Mouse (Mus musculus) neural tube, embryonic 10.5 days (tissue): ENCODE data around the gene Hbb-bs.
"Not testable (repeated sequence)": the region's sequence is repeated elsewhere in the genome, so short reads cannot be mapped to it uniquely, and the experiment has no call there.

ENCODE experiments used
- DNase-seq: peaks from one replicate; pipeline ENCODE4 v3.0.0-alpha.2; 2017; ENCODE audit warnings: low spot score; ENCODE audit errors: extremely low spot score

Gene Hbb-bs

DNA sequence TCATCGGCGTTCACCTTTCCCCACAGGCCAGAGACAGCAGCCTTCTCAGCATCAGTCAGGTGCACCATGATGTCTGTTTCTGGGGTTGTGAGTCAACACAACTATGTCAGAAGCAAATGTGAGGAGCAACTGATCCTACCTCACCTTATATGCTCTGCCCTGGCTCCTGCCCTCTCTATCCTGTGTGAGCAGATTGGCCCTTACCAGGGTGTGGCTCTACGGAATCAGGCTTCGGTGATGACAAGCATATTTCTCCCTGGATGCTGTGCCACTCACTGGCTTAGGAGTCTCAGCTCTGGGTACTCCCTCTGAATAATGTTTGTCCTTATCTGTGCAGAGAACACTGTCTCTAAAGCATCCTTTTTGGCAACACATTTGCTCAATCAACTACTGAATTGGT lies at the start of gene Hbb-bs:
Gene Hbb-bs, minus strand, starts transcription at position 289 of the 400 bp plus-strand sequence.
- DNase-seq = no peak

DNA sequence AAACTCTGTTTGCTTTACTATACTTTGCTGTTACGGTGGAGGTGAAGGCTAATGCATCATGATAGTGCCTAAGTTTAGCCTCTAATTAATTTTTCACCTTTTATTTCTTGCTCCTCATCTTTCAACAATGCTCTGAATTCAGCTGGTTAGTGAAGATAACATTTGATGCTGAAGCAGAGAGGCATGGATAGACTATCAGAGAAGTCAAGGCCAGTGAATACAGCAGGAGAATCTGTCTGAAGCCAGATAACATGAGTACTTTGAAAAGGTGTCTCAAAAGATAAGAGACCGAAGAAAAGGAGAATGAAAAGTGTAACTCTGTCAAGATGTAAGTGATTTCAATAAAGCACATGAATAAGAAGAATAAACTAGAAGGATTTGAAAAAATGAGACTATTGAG lies 49.2 kb upstream of the Hbb-bs start:
- DNase-seq = no peak

GRCm38 (mm10) chr7:103874451-103874850 lies 46.6 kb upstream of the Hbb-bs start:
- no peak for DNase-seq

DNA sequence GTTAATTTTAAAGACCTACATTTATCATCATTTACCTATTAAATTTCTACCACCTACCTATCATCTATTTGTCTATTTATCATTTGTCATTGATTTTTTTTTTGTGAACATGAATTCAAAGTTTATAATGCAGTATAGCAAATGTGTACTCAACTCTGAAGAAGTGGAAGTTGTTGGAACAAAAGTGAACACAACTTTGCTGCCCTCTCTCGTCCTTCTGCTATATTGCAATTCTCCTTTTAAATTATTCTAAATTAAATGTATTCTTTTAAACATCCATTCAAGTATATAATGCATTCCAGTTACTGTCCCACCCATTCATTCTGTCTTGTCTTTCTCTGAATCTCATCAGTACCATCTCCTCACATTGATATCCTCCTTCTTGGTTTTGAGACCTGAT lies 45.2 kb upstream of the Hbb-bs start:
- DNase-seq = no peak

DNA sequence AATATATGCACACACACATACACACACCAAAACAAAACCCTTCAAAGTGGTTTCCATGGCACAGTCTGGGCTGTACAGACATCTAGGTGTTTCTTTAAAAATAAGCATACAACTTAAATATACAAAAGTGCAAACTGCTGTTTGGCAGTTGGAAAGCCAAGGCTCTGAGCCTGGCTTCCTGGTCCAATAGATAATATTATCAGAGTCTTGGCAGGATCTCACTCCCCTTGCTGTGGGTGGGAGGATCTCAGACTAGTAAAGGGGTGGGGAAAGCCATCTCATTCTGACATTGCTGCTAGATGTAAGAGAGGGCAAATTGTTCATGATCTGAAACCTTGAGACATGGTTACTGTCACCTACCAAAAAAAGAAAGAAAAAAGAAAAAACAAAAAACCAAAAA lies 42.8 kb upstream of the Hbb-bs start:
- no peak for DNase-seq

GRCm38 (mm10) chr7:103865716-103866115 lies 37.8 kb upstream of the Hbb-bs start:
- no peak for DNase-seq

DNA sequence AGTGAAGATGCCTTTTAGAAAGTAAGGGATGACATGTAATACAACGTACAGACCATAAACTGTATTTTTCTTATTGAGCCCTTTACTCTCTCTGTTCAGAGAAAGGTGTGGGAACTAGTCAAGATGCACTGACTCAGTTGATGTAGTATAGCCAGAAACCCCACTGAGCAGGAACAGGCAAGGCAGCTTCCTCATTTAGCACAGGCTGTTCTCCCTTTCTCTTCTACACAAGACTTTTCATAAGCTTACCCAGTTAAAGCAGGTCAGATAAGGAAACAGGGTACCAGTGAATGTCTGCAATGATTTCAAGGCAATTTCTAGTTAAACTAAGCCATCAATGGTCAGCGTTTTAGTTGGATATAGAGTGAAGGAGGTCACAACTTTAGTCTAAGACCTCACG lies 33.6 kb upstream of the Hbb-bs start:
- no peak for DNase-seq

DNA sequence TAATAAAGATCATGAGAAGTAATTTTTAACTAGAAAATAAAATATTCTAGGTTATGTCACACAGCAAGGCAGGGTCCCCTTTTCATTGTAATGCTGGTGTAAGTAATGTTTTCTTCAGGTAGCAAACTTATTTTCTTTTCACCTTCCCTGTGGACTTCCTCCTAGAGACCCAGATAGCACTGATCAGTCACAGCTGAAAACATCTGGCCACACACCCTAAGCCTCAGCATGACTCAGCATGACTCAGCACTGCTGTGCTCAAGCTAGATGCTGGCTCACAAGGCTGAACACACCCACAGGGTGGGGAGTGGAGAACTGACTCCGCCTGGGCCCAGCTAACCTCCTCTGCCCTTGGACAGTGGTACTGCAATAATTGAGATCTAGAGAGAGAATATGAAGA lies 33.0 kb upstream of the Hbb-bs start:
- no peak for DNase-seq

- DNase-seq = no peak
These were observed 31.2 kb upstream of the Hbb-bs start for GRCm38 (mm10) chr7:103859076-103859475.

- no peak for DNase-seq
These were observed 26.8 kb upstream of the Hbb-bs start for GRCm38 (mm10) chr7:103854669-103855068.

DNA sequence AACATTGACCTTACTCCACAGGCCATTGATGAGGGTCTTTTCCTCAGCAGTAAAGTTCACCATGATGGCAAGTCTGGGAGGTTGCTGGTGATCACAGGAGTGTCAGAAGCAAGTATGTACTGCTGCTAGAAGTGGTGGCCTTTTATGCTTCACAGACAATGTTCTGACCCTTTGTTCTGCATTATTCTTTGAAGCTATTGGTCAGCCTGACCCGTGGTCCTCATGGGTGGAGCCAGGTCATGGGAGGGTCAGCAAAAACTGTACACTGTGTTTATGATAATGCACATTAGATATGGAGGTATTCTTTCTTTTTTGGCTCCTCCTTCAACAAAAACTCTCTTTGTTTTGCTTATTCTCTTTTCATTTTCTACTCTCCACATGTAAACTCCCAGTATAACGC lies 25.2 kb upstream of the Hbb-bs start, which contains the start of gene Hbb-y:
Gene Hbb-y, minus strand, starts transcription at position 127 of the 400 bp plus-strand sequence.
- no peak for DNase-seq

GRCm38 (mm10) chr7:103844525-103845325 lies 16.8 kb upstream of the Hbb-bs start:
- DNase-seq = no peak

- no peak for DNase-seq
These were observed 15.1 kb upstream of the Hbb-bs start, which contains the start of gene Hbb-bh1 for GRCm38 (mm10) chr7:103843034-103843433. Gene Hbb-bh1 (minus strand): TSS chr7:103843164.

DNA sequence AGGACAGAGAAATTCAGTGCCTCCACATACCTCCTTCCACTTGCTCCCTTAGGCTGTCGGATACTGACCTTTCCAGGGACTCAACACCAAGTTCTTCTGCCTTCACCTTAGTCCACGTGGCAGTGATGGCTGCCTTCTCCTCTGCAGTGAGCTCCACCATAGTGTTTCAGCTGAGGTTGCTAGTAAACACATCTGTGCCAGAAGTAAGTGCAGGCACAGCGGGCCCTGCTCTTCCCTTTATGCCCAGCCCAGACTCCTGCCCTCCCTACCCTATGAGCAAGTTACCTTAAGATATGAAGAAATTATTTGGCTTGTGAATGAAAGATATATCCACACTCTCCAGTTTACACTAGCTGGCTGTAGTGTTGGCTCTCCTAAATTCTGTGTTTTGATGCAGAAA lies 12.4 kb upstream of the Hbb-bs start, which contains the start of gene Hbb-bh2:
Gene Hbb-bh2, minus strand, starts transcription at position 253 of the 400 bp plus-strand sequence.
- no peak for DNase-seq

GRCm38 (mm10) chr7:103827139-103827538 lies 757 bp downstream of the Hbb-bs start:
- not testable (repeated sequence) for DNase-seq

- DNase-seq = no peak
These were observed 1.5 kb downstream of the Hbb-bs start for GRCm38 (mm10) chr7:103826255-103826887.

- no peak for DNase-seq
These were observed 2.2 kb downstream of the Hbb-bs start for GRCm38 (mm10) chr7:103825536-103826254.

GRCm38 (mm10) chr7:103824597-103824996 lies 3.3 kb downstream of the Hbb-bs start:
- no peak for DNase-seq

GRCm38 (mm10) chr7:103815085-103815484 lies 12.8 kb downstream of the Hbb-bs start:
- not testable (repeated sequence) for DNase-seq

DNA sequence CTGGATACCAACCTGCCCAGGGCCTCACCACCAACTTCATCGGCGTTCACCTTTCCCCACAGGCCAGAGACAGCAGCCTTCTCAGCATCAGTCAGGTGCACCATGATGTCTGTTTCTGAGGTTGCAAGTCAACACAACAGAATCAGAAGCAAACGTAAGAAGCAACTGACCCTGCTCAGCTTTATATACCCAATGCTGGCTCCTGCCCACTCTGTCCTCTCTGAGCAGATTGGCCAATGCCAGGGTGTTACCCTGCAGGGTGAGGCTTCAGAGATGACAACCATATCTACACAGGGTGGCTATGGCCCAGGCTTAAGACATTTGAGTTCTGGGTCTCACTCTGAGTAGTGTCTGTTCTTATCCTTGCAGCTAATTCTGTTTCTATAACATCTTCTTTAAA lies 14.1 kb downstream of the Hbb-bs start, which contains the start of gene Hbb-bt:
Gene Hbb-bt, minus strand, starts transcription at position 231 of the 400 bp plus-strand sequence.
- no peak for DNase-seq

- not testable (repeated sequence) for DNase-seq
These were observed 14.7 kb downstream of the Hbb-bs start for GRCm38 (mm10) chr7:103813152-103813551.

DNA sequence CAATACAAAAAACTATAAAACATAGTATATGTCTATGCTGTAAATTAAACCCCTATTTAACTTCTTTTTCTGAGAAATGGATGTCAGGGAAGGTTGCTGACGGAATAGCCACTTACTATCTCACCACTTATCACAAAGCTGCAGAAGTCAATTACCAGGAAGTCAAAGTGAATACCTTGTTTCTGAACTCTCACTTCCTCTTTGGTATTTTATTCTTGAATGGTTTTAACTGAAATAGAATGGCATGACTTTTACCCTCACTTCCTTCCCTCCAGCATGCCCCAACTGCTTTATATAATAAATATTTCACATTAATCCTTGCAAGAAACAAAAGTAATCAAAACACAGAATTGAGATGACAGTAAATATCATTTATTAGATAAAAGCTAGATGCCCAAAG lies 15.7 kb downstream of the Hbb-bs start:
- DNase-seq = no peak
